Mouse (Mus musculus) CH12.LX (cell line): Measurements from ENCODE around the gene Trim46. TPM values are rescaled to one million over a fixed set of nuclear protein-coding genes. Genes with fewer than 3 reads are reported as not detected.

Source experiments
- DNase-seq: peaks from one replicate; pipeline ENCODE4 v3.0.0-alpha.2; 2013; ENCODE audit errors: extremely low read depth
- H3K27ac ChIP-seq: 2 replicates; pipeline ENCODE4 v1.5.1; 2012; ENCODE audit warnings: low read depth, mild to moderate bottlenecking, control low read depth, moderate library complexity; ENCODE audit not compliant: insufficient read depth
- H3K27me3 ChIP-seq: replicated peaks from 2 replicates; pipeline ENCODE3; 2012; ENCODE audit warnings: inconsistent platforms
- H3K36me3 ChIP-seq, 2 experiments: replicated peaks in 1 of 2; 2 replicates each; pipeline versions ENCODE3 to v1.6.1; 2012; ENCODE audit warnings: inconsistent platforms in 1 of 2, low read length in 1 of 2, mild to moderate bottlenecking in 1 of 2, mixed read lengths in 1 of 2, moderate library complexity in 1 of 2; ENCODE audit not compliant: control insufficient read depth in 1 of 2, insufficient read depth in 1 of 2
- H3K4me1 ChIP-seq, 2 experiments: 2 replicates each; pipeline ENCODE4 v1.6.1; 2012; ENCODE audit warnings: inconsistent platforms in 1 of 2, moderate library complexity in 1 of 2; ENCODE audit not compliant: insufficient read depth in 2 of 2, control insufficient read depth in 1 of 2
- H3K4me2 ChIP-seq: 2 replicates; pipeline ENCODE4 v1.6.1; 2012; ENCODE audit warnings: low read depth, mild to moderate bottlenecking, control low read depth; ENCODE audit not compliant: poor library complexity, insufficient read depth, severe bottlenecking
- H3K4me3 ChIP-seq, 3 experiments: fragments of 150-350 bp in 1 of 3; sonication (generic) in 1 of 3; replicated peaks in 1 of 3; 2 replicates each; pipeline versions ENCODE3 to v1.5.1; 2011 to 2012; ENCODE audit warnings: low read depth in 2 of 3, low read length in 2 of 3, mild to moderate bottlenecking in 2 of 3, moderate library complexity in 2 of 3, control low read depth in 1 of 3, improper control_type of control experiment in 1 of 3, inconsistent platforms in 1 of 3, mixed read lengths in 1 of 3; ENCODE audit not compliant: poor library complexity in 1 of 3
- H3K79me2 ChIP-seq: replicated peaks from 2 replicates; pipeline ENCODE4 v1.6.1; 2012; ENCODE audit warnings: mild to moderate bottlenecking, moderate library complexity; ENCODE audit not compliant: control insufficient read depth, poor library complexity, insufficient read depth, severe bottlenecking; ENCODE audit errors: extremely low read depth
- H3K9ac ChIP-seq: 2 replicates; pipeline ENCODE4 v1.6.1; 2012; ENCODE audit warnings: low read depth, mild to moderate bottlenecking, control low read depth, moderate library complexity; ENCODE audit not compliant: insufficient read depth
- H3K9me3 ChIP-seq: replicated peaks from 2 replicates; pipeline ENCODE3; 2012; ENCODE audit warnings: low read length, inconsistent platforms, mixed read lengths
- BHLHE40 ChIP-seq: IDR thresholded peaks from 2 replicates; pipeline ENCODE4 v1.6.1; 2011; ENCODE audit warnings: mild to moderate bottlenecking, low read depth, low read length, improper control_type of control experiment
- CHD1 ChIP-seq: IDR thresholded peaks from 2 replicates; pipeline ENCODE4 v1.6.1; 2012; ENCODE audit warnings: low read depth, low read length, improper control_type of control experiment, inconsistent platforms
- CHD2 ChIP-seq: IDR thresholded peaks from 2 replicates; pipeline ENCODE4 v1.6.1; 2011; ENCODE audit warnings: low read length, improper control_type of control experiment
- CTCF ChIP-seq, 2 experiments: IDR thresholded peaks in 1 of 2; conservative IDR thresholded peaks in 1 of 2; 2 replicates each; pipeline ENCODE4 v1.5.1; 2011 to 2012; ENCODE audit warnings: low read depth in 2 of 2, low read length in 2 of 2, improper control_type of control experiment in 1 of 2, inconsistent platforms in 1 of 2, mild to moderate bottlenecking in 1 of 2, moderate library complexity in 1 of 2
- EP300 ChIP-seq: IDR thresholded peaks from 2 replicates; pipeline ENCODE4 v1.6.1; 2011; ENCODE audit warnings: low read length, improper control_type of control experiment
- GABPA ChIP-seq: IDR thresholded peaks from 2 replicates; pipeline ENCODE4 v1.6.1; 2012; ENCODE audit warnings: low read depth, low read length, improper control_type of control experiment, inconsistent platforms; ENCODE audit not compliant: insufficient replicate concordance
- HCFC1 ChIP-seq: IDR thresholded peaks from 2 replicates; pipeline ENCODE4 v1.6.1; 2012; ENCODE audit warnings: low read depth, mild to moderate bottlenecking, inconsistent platforms, low read length, improper control_type of control experiment
- IRF4 ChIP-seq: IDR thresholded peaks from 2 replicates; pipeline ENCODE4 v1.6.1; 2014; ENCODE audit warnings: low read depth, mild to moderate bottlenecking, inconsistent platforms, low read length, improper control_type of control experiment
- JUN ChIP-seq: IDR thresholded peaks from 2 replicates; pipeline ENCODE4 v1.6.1; 2011; ENCODE audit warnings: low read depth, mild to moderate bottlenecking, low read length, improper control_type of control experiment, moderate library complexity; ENCODE audit not compliant: insufficient read depth
- MAX ChIP-seq: IDR thresholded peaks from 2 replicates; pipeline ENCODE4 v1.6.1; 2011; ENCODE audit warnings: low read length, improper control_type of control experiment
- MYC ChIP-seq: IDR thresholded peaks from 2 replicates; pipeline ENCODE4 v1.6.1; 2011; ENCODE audit warnings: low read depth, mild to moderate bottlenecking, improper control_type of control experiment, low read length
- NELFE ChIP-seq: IDR thresholded peaks from 2 replicates; pipeline ENCODE4 v1.6.1; 2011; ENCODE audit warnings: low read depth, low read length, improper control_type of control experiment
- PAX5 ChIP-seq: IDR thresholded peaks from 2 replicates; pipeline ENCODE4 v1.6.1; 2012; ENCODE audit warnings: low read length, inconsistent platforms, mixed read lengths
- POLR2A ChIP-seq: IDR thresholded peaks from 2 replicates; pipeline ENCODE4 v1.6.1; 2011; ENCODE audit warnings: low read depth, mild to moderate bottlenecking, improper control_type of control experiment, low read length
- SIN3A ChIP-seq: IDR thresholded peaks from 2 replicates; pipeline ENCODE4 v1.6.1; 2012; ENCODE audit warnings: low read length, improper control_type of control experiment, inconsistent platforms
- SMC3 ChIP-seq: IDR thresholded peaks from 2 replicates; pipeline ENCODE4 v1.6.1; 2011; ENCODE audit warnings: low read depth, low read length, improper control_type of control experiment
- UBTF ChIP-seq: IDR thresholded peaks from 2 replicates; pipeline ENCODE4 v1.6.1; 2012; ENCODE audit warnings: low read depth, mild to moderate bottlenecking, inconsistent platforms, low read length, improper control_type of control experiment, moderate library complexity
- USF1 ChIP-seq: IDR thresholded peaks from 2 replicates; pipeline ENCODE4 v1.6.1; 2014; ENCODE audit warnings: low read depth, mild to moderate bottlenecking, inconsistent platforms, low read length, improper control_type of control experiment
- USF2 ChIP-seq: conservative IDR thresholded peaks from 2 replicates; pipeline ENCODE4 v1.6.1; 2011; ENCODE audit warnings: low read depth, low read length, improper control_type of control experiment
- ZC3H11A ChIP-seq: IDR thresholded peaks from 2 replicates; pipeline ENCODE4 v1.6.1; 2012; ENCODE audit warnings: low read depth, mild to moderate bottlenecking, inconsistent platforms, low read length, improper control_type of control experiment
- dilution Hi-C: fragments of 300-500 bp; cut with MboI; formaldehyde crosslinking; loops from 2 replicates; pipeline ENCODE4 v1.14.3; 2020; ENCODE audit warnings: low sequenced_read_pairs; ENCODE audit not compliant: extremely low pct_unique_long_range_greater_than_20kb, extremely low pct_ligation_motif_present
- in situ Hi-C: fragments of 300-500 bp; cut with MboI; formaldehyde crosslinking; loops from 3 replicates; pipeline ENCODE4 v1.14.3; 2019; ENCODE audit warnings: low sequenced_read_pairs, low pct_ligation_motif_present, low pct_unique_long_range_greater_than_20kb, mixed read lengths
- polyA plus RNA-seq: library from polyadenylated mRNA; unstranded; fragments of >175 nt; gene quantifications from 2 replicates; pipeline ENCODE4 v1.2.1, GENCODE M21; 2012; ENCODE audit warnings: low read depth; ENCODE audit not compliant: insufficient read length
- total RNA-seq, 2 experiments: library from RNA; depleted of rRNA; stranded (reverse); fragments of 300-350 nt in 1 of 2; fragments of >200 nt in 1 of 2; gene quantifications; 2 replicates each; pipeline ENCODE4 v1.2.3; 2012 to 2014

Gene Trim46
- total and polyA plus RNA-seq, 3 experiments: 0.36 to 1.9 (median 1.4) TPM

DNA sequence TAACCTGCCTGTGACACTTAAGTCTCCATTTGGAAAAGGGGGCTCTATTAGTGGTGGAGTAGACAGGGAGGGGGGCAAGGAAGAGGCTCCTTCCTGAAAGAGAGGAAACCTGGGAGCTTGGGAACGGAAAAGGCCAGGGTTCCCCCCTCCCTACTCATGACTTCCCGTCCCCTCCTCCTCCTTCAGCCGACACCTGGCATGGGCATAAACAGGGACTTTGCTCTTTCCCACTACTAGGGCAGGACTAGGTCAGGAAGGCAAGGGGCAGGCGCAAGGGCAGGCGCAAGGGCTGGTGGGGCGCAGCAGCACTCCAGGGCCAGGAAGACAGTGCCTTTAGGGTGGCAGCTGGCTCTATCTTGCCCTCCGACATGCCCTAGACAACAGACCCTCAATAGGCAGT is 32.0 kb upstream of the Trim46 start:
- in situ Hi-C loops: no loop called here
- peaks cover 7% of the 10 kb centered on the region for H3K27me3 ChIP-seq
- H3K36me3 ChIP-seq: no peaks in the 10 kb centered on the region
- no peak overlapping the region for H3K27ac ChIP-seq
- no peak overlapping the region for H3K4me3 ChIP-seq
- H3K9me3 ChIP-seq: no peaks in the 10 kb centered on the region
- no peak overlapping the region for H3K4me2 ChIP-seq
- TF ChIP-seq BHLHE40 (no peak), MAX (no peak), GABPA (no peak), USF1 (no peak), ZC3H11A (no peak), USF2 (no peak), SIN3A (no peak), IRF4 (no peak), SMC3 (no peak)
- TF ChIP-seq, all 38 proteins: peak for 0
- Histone ChIP-seq H3K9ac (no peak overlapping the region), H3K79me2 (no peaks in the 10 kb centered on the region), H3K4me1 (peaks cover 13 to 26% of the 10 kb centered on the region in 2 experiments)
- dilution Hi-C loops: no loop called here
- DNase-seq: no peak

DNA sequence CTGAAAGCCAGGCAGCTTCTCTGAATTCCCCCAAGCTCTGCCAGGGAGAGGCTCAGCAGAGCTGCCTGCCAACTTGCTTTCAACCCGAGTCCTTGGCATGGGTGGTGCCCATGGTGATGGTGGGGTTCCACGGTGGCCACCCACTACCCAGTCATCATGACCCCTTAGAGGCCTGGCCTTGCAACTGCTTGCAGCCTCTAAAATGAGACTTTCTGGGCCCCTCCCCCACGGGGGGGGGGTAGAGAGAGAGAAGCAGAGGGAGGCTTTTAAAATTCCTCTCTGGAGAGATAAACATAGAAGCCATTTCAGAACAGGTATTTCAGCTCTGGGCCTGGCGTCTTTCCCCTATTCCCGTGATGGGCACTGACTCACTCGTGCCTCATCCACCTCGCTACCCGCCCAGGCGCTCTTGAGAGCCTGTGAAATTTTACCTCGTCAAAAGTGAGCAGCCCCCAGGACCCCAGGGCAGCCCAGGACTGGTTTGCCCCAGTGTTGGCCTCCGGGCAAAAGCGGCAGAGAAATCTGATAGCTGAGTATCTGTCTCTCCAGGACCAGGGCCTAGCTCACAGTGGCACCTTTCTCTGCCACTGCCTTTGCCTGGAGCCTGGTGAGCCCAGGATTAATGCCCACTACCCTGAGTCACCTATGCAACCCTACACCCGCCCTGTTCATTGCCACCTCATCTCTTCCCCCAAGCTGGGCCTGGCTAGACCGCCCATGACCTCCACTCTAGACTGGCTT is 31.3 kb upstream of the Trim46 start:
- no peak for DNase-seq
- no peak overlapping the region for H3K9ac ChIP-seq
- dilution Hi-C loops: no loop called here
- no peak for TF ChIP-seq CHD1
- no peak for TF ChIP-seq MYC
- TF ChIP-seq JUN: no peak
- TF ChIP-seq POLR2A: no peak
- TF ChIP-seq BHLHE40: no peak
- no peak for TF ChIP-seq PAX5
- TF ChIP-seq EP300: no peak
- TF ChIP-seq NELFE: no peak
- no peak for TF ChIP-seq CHD2
- no peak for TF ChIP-seq CTCF (conservative IDR thresholded peaks at IDR 0.05 in 1 of 2, IDR thresholded peaks at IDR 0.05 in 1 of 2; ENCODE audit: low read depth in 2 of 2, low read length in 2 of 2)
- TF ChIP-seq HCFC1: no peak
- TF ChIP-seq UBTF: no peak
- H3K27me3 ChIP-seq: peaks cover 7% of the 10 kb centered on the region
- H3K9me3 ChIP-seq: no peaks in the 10 kb centered on the region
- H3K79me2 ChIP-seq: no peaks in the 10 kb centered on the region
- H3K4me2 ChIP-seq: no peak overlapping the region
- H3K36me3 ChIP-seq: no peaks in the 10 kb centered on the region
- in situ Hi-C loops: no loop called here
- no peak overlapping the region for H3K4me3 ChIP-seq
- no peak overlapping the region for H3K27ac ChIP-seq
- H3K4me1 ChIP-seq: peaks cover 13 to 25% of the 10 kb centered on the region in 2 experiments
